Mouse (Mus musculus): ENCODE data around the gene Il10ra. TPM values are rescaled to one million over a fixed set of nuclear protein-coding genes. Genes with fewer than 3 reads are reported as not detected.

Il10ra gene
- polyA plus RNA-seq, 1 experiment, result 1.0 TPM

GRCm38 (mm10) chr9:45205143-45205542 is 63.8 kb downstream of the Il10ra start:
- H3K4me1 ChIP-seq (ENCODE audit: control insufficient read depth, insufficient read depth, low read length), result no peaks in the 10 kb centered on the region
- H3K4me3 ChIP-seq (ENCODE audit: control insufficient read depth, low read depth, low read length), result no peak overlapping the region
- H3K27ac ChIP-seq (ENCODE audit: control insufficient read depth, insufficient read depth, low read depth, low read length), result no peak overlapping the region
- H3K36me3 ChIP-seq (ENCODE audit: control insufficient read depth, insufficient read depth, low read length), result no peaks in the 10 kb centered on the region
- TF ChIP-seq CTCF (IDR thresholded peaks at IDR 0.05; ENCODE audit: control insufficient read depth, insufficient read depth, insufficient replicate concordance, low read depth, low read length) (no peak), POLR2A (IDR thresholded peaks at IDR 0.05; ENCODE audit: control insufficient read depth, low read depth, low read length) (no peak)
- H3K27me3 ChIP-seq (ENCODE audit: control insufficient read depth, insufficient read depth, low read length), result no peaks in the 10 kb centered on the region

Other genes with a start within 250 kb of the Il10ra start
- 0.65 and 1.7 TPM in 2 replicates for gene Mpzl2, start 229.3 kb downstream of the Il10ra start, polyA plus RNA-seq (2012; rRNA removed)
- 0.58 and 0.67 TPM in 2 replicates for gene Mpzl3, start 214.0 kb downstream of the Il10ra start, polyA plus RNA-seq (2012; rRNA removed)
- gene Jaml, start 190.0 kb downstream of the Il10ra start, polyA plus RNA-seq (2012; rRNA removed), result not detected in 2 replicates
- gene Scn2b, start 151.4 kb downstream of the Il10ra start, polyA plus RNA-seq (2012; rRNA removed), result 0.31 and 0.48 TPM in 2 replicates
- 0.02 and 0.04 TPM in 2 replicates for gene Scn4b, start 130.8 kb downstream of the Il10ra start, polyA plus RNA-seq (2012; rRNA removed)
- gene BC049352, start 87.1 kb downstream of the Il10ra start, polyA plus RNA-seq (2012; rRNA removed), result 0.38 and 0.69 TPM in 2 replicates
- gene Tmprss4, start 65.1 kb downstream of the Il10ra start, polyA plus RNA-seq (2012; rRNA removed), result 0.06 and 0.22 TPM in 2 replicates
- 0.24 and 0.44 TPM in 2 replicates for gene Tmprss13, start 50.0 kb upstream of the Il10ra start, polyA plus RNA-seq (2012; rRNA removed)
- gene Fxyd6, start 101.0 kb upstream of the Il10ra start, polyA plus RNA-seq (2012; rRNA removed), result 35.9 and 50.1 TPM in 2 replicates
- 45.8 and 54.6 TPM in 2 replicates for gene Fxyd2, start 130.5 kb upstream of the Il10ra start, polyA plus RNA-seq (2012; rRNA removed)
- 25.8 and 32.4 TPM in 2 replicates for gene Dscaml1, start 157.5 kb upstream of the Il10ra start, polyA plus RNA-seq (2012; rRNA removed)

Data from testis, adult 2 months (tissue).